Mouse (Mus musculus) lung, postnatal 0 days (tissue): ENCODE results near the gene Sccpdh. TPM values are rescaled to one million over a fixed set of nuclear protein-coding genes. Genes with fewer than 3 reads are reported as not detected.

Source experiments
- ATAC-seq: fragments of 200-750 bp; cut with Nextera tagmentation; 2 replicates; pipeline ENCODE4 v1.8.0; 2017; ENCODE audit warnings: moderate library complexity
- DNase-seq: peaks from one replicate; pipeline ENCODE4 v3.0.0-alpha.2; 2016; ENCODE audit warnings: low spot score
- H3K27ac ChIP-seq: fragments of 300-500 bp; sonication (generic); 2 replicates; pipeline ENCODE4 v1.5.1; 2014; ENCODE audit warnings: antibody characterized with exemption, mild to moderate bottlenecking, low read length, mixed read lengths
- H3K27me3 ChIP-seq: fragments of 300-500 bp; sonication (generic); replicated peaks from 2 replicates; pipeline ENCODE4 v1.6.1; 2014; ENCODE audit warnings: low read length, mixed read lengths; ENCODE audit not compliant: insufficient read depth
- H3K36me3 ChIP-seq: fragments of 300-500 bp; sonication (generic); 2 replicates; pipeline ENCODE4 v1.6.1; 2014; ENCODE audit warnings: low read length, mixed read lengths; ENCODE audit not compliant: insufficient read depth
- H3K4me1 ChIP-seq: fragments of 300-500 bp; sonication (generic); 2 replicates; pipeline ENCODE4 v1.6.1; 2014; ENCODE audit warnings: antibody characterized with exemption, low read depth, low read length, mixed read lengths; ENCODE audit not compliant: insufficient read depth
- H3K4me2 ChIP-seq: fragments of 300-500 bp; sonication (generic); replicated peaks from 2 replicates; pipeline ENCODE4 v1.6.1; 2014; ENCODE audit warnings: low read depth, mild to moderate bottlenecking, low read length, moderate library complexity, mixed read lengths
- H3K4me3 ChIP-seq: fragments of 300-500 bp; sonication (generic); 2 replicates; pipeline ENCODE4 v1.5.1; 2014; ENCODE audit warnings: low read depth, low read length
- H3K9ac ChIP-seq: fragments of 300-500 bp; sonication (generic); replicated peaks from 2 replicates; pipeline ENCODE4 v1.6.1; 2014; ENCODE audit warnings: low read depth, mild to moderate bottlenecking
- H3K9me3 ChIP-seq: fragments of 300-500 bp; sonication (generic); 2 replicates; pipeline ENCODE4 v1.6.1; 2016; ENCODE audit warnings: low read length, mixed read lengths
- CTCF ChIP-seq: IDR thresholded peaks from 2 replicates; pipeline ENCODE4 v1.5.1; 2016; ENCODE audit warnings: antibody characterized with exemption, mild to moderate bottlenecking
- EP300 ChIP-seq: IDR thresholded peaks from 2 replicates; pipeline ENCODE4 v1.6.1; 2016; ENCODE audit warnings: antibody characterized with exemption, mild to moderate bottlenecking, control low read depth
- WGBS: fragments of 180-500 bp; shearing (Covaris S2); extraction: QIAGEN DNeasy Blood & Tissue Kit; methylation state at CpG from one replicate; pipeline ENCODE4 v1.1.7; 2014; 5-methylcytosine and 5-hydroxymethylcytosine counted together
- polyA plus RNA-seq: library from polyadenylated mRNA; unstranded; fragments of >200 nt; fragmentation: Nextera tagmentation; extraction: Ambion mirVana; gene quantifications from 2 replicates; pipeline ENCODE4 v1.2.1, GENCODE M21; 2015

The Sccpdh gene
- polyA plus RNA-seq, 1 experiment from 2014 or later = 54.1 TPM

GRCm38 (mm10) chr1:179688415-179688814 is 20.4 kb downstream of the Sccpdh start:
- H3K4me2 ChIP-seq = no peak overlapping the region
- no peak overlapping the region for H3K27ac ChIP-seq
- no peak for ATAC-seq

GRCm38 (mm10) chr1:179688914-179689313 is 20.9 kb downstream of the Sccpdh start:
- no peak for DNase-seq
- no peak for ATAC-seq
- H3K27me3 ChIP-seq = no peaks in the 10 kb centered on the region
- H3K27ac ChIP-seq = no peak overlapping the region
- H3K36me3 ChIP-seq = 0 out of 2 replicates have a peak, but pooled peaks cover 12% of the 10 kb centered on the region
- H3K4me2 ChIP-seq = no peak overlapping the region
- H3K9me3 ChIP-seq = no peaks in the 10 kb centered on the region
- TF ChIP-seq CTCF (no peak), EP300 (no peak)
- WGBS = 76% methylated on average over 5 of the region's 5 CpGs
- H3K9ac ChIP-seq = no peak overlapping the region
- H3K4me3 ChIP-seq = no peak overlapping the region
- H3K4me1 ChIP-seq = no peaks in the 10 kb centered on the region

More at GRCm38 (mm10) chr1:179688415-179688814, 20.4 kb downstream of the Sccpdh start:
- H3K4me3 ChIP-seq = no peak overlapping the region
- WGBS = 86% methylated on average over 6 of the region's 6 CpGs
- H3K4me1 ChIP-seq = no peaks in the 10 kb centered on the region
- no peak overlapping the region for H3K9ac ChIP-seq
- 0 out of 2 replicates have a peak, but pooled peaks cover 12% of the 10 kb centered on the region for H3K36me3 ChIP-seq
- no peaks in the 10 kb centered on the region for H3K9me3 ChIP-seq
- no peak for DNase-seq
- no peak for TF ChIP-seq EP300
- no peak for TF ChIP-seq CTCF
- no peaks in the 10 kb centered on the region for H3K27me3 ChIP-seq

- H3K9me3 ChIP-seq = no peaks in the 10 kb centered on the region
- no peak for ATAC-seq
- DNase-seq = no peak
Measured at GRCm38 (mm10) chr1:179689479-179689878, 21.5 kb downstream of the Sccpdh start.

GRCm38 (mm10) chr1:179704150-179704549 is 36.1 kb downstream of the Sccpdh start:
- no peak for ATAC-seq
- no peak for TF ChIP-seq CTCF
- TF ChIP-seq EP300 = no peak
- Histone ChIP-seq H3K4me2 (no peak overlapping the region), H3K9ac (no peak overlapping the region), H3K36me3 (no peaks in the 10 kb centered on the region), H3K4me3 (no peak overlapping the region), H3K27ac (no peak overlapping the region), H3K27me3 (no peaks in the 10 kb centered on the region), H3K4me1 (no peaks in the 10 kb centered on the region), H3K9me3 (no peaks in the 10 kb centered on the region)
- 38% methylated on average over 3 of the region's 3 CpGs for WGBS
- DNase-seq = no peak

More at GRCm38 (mm10) chr1:179689479-179689878, 21.5 kb downstream of the Sccpdh start:
- H3K27ac ChIP-seq = no peak overlapping the region
- no peaks in the 10 kb centered on the region for H3K27me3 ChIP-seq
- H3K4me1 ChIP-seq = no peaks in the 10 kb centered on the region
- WGBS = 68% methylated on average over 6 of the region's 6 CpGs
- H3K4me3 ChIP-seq = no peak overlapping the region
- H3K9ac ChIP-seq = no peak overlapping the region
- no peak overlapping the region for H3K4me2 ChIP-seq
- H3K36me3 ChIP-seq = 0 out of 2 replicates have a peak, but pooled peaks cover 12% of the 10 kb centered on the region
- no peak for TF ChIP-seq CTCF
- no peak for TF ChIP-seq EP300

DNA sequence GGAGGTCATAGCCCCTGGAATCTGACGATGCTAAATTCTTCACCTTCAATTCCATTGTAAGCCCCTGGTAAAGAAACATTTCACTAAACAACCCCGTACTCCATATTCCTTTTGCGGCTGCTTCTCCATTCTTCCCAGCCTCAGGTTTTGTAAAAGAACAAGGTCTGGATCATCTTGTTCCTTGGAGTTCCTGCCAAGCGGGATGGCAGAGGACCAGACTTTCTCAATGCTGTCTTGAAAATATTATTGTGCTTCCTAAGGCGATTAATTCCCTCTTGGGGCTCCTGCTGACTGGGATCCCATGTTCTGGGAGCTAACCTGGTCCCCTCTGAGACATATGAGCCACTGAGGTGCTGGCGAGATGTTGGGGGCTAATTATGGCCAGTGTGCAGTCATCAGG is 37.1 kb downstream of the Sccpdh start:
- H3K4me1 ChIP-seq = no peaks in the 10 kb centered on the region
- no peak overlapping the region for H3K27ac ChIP-seq
- TF ChIP-seq EP300 = no peak
- no peak for TF ChIP-seq CTCF
- no peaks in the 10 kb centered on the region for H3K9me3 ChIP-seq
- H3K27me3 ChIP-seq = no peaks in the 10 kb centered on the region
- ATAC-seq (no peak), DNase-seq (no peak)
- H3K4me2 ChIP-seq = no peak overlapping the region
- H3K9ac ChIP-seq = no peak overlapping the region
- H3K4me3 ChIP-seq = no peak overlapping the region
- H3K36me3 ChIP-seq = no peaks in the 10 kb centered on the region
- WGBS = 86% methylated on average over 6 of the region's 6 CpGs

DNA sequence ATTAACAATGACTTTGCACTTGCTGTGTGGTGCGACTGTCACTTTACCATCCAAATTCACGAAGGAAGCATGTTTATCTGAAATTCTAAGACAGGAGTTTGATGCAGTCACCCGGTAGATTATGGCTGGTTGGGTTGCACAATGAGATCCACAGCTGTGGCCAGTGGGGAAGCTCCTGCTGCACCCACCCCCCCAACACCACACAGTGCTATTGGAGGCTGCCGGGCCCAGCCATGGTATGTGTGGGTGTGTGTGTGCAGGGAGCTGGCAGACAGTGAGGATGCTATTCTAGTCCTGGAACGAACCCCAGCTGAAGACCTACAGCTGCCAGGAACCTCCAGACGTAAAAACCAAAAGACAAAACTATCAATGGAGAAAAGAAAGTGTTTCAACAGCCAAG is 41.4 kb downstream of the Sccpdh start:
- peak; percentile 67 for DNase-seq
- peak; percentile 87 for ATAC-seq
- Histone ChIP-seq H3K27ac (no peak overlapping the region), H3K27me3 (no peaks in the 10 kb centered on the region), H3K4me2 (no peak overlapping the region), H3K4me1 (no peaks in the 10 kb centered on the region), H3K4me3 (no peak overlapping the region), H3K9ac (no peak overlapping the region), H3K36me3 (no peaks in the 10 kb centered on the region), H3K9me3 (no peaks in the 10 kb centered on the region)
- TF ChIP-seq EP300 (no peak), CTCF (no peak)
- 56% methylated on average over 6 of the region's 6 CpGs for WGBS

DNA sequence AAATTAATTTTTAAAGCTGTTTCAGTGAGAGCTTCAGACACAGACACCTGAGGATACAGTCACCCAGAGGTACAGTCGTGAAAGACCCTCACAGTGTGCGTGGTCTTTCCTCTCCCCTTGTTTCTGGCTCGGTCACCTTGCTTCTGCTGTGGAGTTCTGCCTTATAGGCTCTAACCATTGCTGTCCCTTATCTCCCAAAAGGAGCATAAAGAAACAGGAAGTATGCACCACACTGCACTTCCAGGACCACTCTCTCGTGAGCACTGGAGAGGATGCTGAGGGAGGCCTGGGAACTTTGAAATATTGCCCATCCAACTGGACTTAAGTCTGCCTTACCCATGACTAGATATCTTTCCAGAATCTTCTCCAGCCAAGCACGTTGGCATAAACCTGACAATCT is 42.7 kb downstream of the Sccpdh start:
- Histone ChIP-seq H3K36me3 (no peaks in the 10 kb centered on the region), H3K4me2 (no peak overlapping the region), H3K27ac (no peak overlapping the region), H3K4me1 (no peaks in the 10 kb centered on the region), H3K4me3 (no peak overlapping the region), H3K27me3 (no peaks in the 10 kb centered on the region), H3K9ac (no peak overlapping the region), H3K9me3 (no peaks in the 10 kb centered on the region)
- TF ChIP-seq CTCF = no peak
- TF ChIP-seq EP300 = no peak
- DNase-seq (no peak), ATAC-seq (no peak)
- WGBS = 75% methylated on average over 5 of the region's 5 CpGs
